30 mouse cellular contexts compared by ENCODE assay signal in the genomic region with DNA sequence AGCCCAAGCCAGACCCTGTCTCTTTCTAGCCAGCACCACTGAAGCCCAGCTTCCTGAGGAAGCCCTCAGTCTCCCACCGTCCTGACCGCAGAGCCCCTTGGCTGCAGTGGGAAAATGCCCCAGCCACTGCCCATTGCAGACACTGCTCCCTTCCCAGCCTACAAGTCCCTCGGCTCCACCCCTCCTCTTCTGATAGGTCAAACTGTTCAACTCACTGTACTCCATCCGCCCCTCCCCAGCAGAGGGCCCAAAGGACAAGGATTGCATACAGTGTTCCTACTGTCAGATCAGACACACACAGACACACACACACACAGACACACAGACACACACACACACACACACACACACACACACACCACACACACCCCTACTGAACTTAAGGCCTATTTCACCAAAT. TPM values are rescaled to one million over a fixed set of nuclear protein-coding genes. Genes with fewer than 3 reads are reported as not detected.
DNase-seq lines count a peak whose midpoint lies in the region; ATAC-seq lines count a peak whose summit lies in the region.
"Had no signal": no experiment of that assay in that cellular context is flagged by ENCODE, and none has a peak within 500 bp of the region (broad histone marks: within the 10 kb centered on the region; RNA-seq: fewer than 3 reads in every experiment).

No protein-coding gene starts in this region.

- H3K4me3 ChIP-seq in lung, embryonic 16.5 days (ENCODE audit: low read length) = no peak overlapping the region
- no peak overlapping the region for H3K4me3 ChIP-seq in liver, embryonic 13.5 days (replicated peaks)
- no peak overlapping the region for H3K4me3 ChIP-seq in heart, embryonic 11.5 days (ENCODE audit: low read depth, low read length)
- no peak overlapping the region for H3K4me3 ChIP-seq in forebrain, embryonic 15.5 days
- H3K4me3 ChIP-seq: embryonic facial prominence, embryonic 13.5 days; forebrain, embryonic 10.5 days; heart, adult 2 months; hindbrain, embryonic 10.5 days; hindbrain, embryonic 15.5 days; limb, embryonic 10.5 days; limb, embryonic 15.5 days; megakaryocyte, embryonic 14.5 days; midbrain, embryonic 12.5 days; neural tube, embryonic 13.5 days; stomach, embryonic 15.5 days had no signal

- H3K27ac ChIP-seq in lung, embryonic 16.5 days (ENCODE audit: low read length) = no peak overlapping the region
- no peak overlapping the region for H3K27ac ChIP-seq in liver, embryonic 13.5 days
- no peak overlapping the region for H3K27ac ChIP-seq in heart, embryonic 11.5 days (ENCODE audit: low read depth, low read length)
- no peak overlapping the region for H3K27ac ChIP-seq in forebrain, embryonic 15.5 days (replicated peaks)
- H3K27ac ChIP-seq: embryonic facial prominence, embryonic 13.5 days; forebrain, embryonic 10.5 days; heart, adult 2 months; hindbrain, embryonic 10.5 days; hindbrain, embryonic 15.5 days; kidney, postnatal 0 days; limb, embryonic 10.5 days; limb, embryonic 15.5 days; midbrain, embryonic 12.5 days; neural tube, embryonic 13.5 days; stomach, embryonic 15.5 days had no signal

- H3K4me2 ChIP-seq in lung, embryonic 16.5 days (ENCODE audit: low read depth, low read length) = no peak overlapping the region
- H3K4me2 ChIP-seq in liver, embryonic 13.5 days = no peak overlapping the region
- no peak overlapping the region for H3K4me2 ChIP-seq in heart, embryonic 11.5 days
- no peak overlapping the region for H3K4me2 ChIP-seq in forebrain, embryonic 15.5 days (replicated peaks)
- H3K4me2 ChIP-seq: embryonic facial prominence, embryonic 13.5 days; hindbrain, embryonic 15.5 days; limb, embryonic 15.5 days; midbrain, embryonic 12.5 days; neural tube, embryonic 13.5 days; stomach, embryonic 15.5 days had no signal

- H3K27me3 ChIP-seq in lung, embryonic 16.5 days (ENCODE audit: control insufficient read depth, insufficient read depth, low read depth, low read length) = no peaks in the 10 kb centered on the region
- no peaks in the 10 kb centered on the region for H3K27me3 ChIP-seq in liver, embryonic 13.5 days
- H3K27me3 ChIP-seq in heart, embryonic 11.5 days (ENCODE audit: control insufficient read depth, insufficient read depth, low read length) = no peaks in the 10 kb centered on the region
- H3K27me3 ChIP-seq in forebrain, embryonic 15.5 days = no peaks in the 10 kb centered on the region
- H3K27me3 ChIP-seq: embryonic facial prominence, embryonic 13.5 days; hindbrain, embryonic 15.5 days; limb, embryonic 15.5 days; megakaryocyte, embryonic 14.5 days; midbrain, embryonic 12.5 days; neural tube, embryonic 13.5 days; stomach, embryonic 15.5 days had no signal

- 73% methylated on average over 4 of the region's 4 CpGs for WGBS in lung, embryonic 16.5 days
- 44% methylated on average over 4 of the region's 4 CpGs for WGBS in liver, embryonic 13.5 days (ENCODE audit: insufficient replicate concordance)
- 67% methylated on average over 4 of the region's 4 CpGs for WGBS in heart, embryonic 11.5 days (ENCODE audit: insufficient replicate concordance)
- 88% methylated on average over 4 of the region's 4 CpGs for WGBS in forebrain, embryonic 15.5 days

- H3K36me3 ChIP-seq in lung, embryonic 16.5 days (ENCODE audit: control insufficient read depth, insufficient read depth, low read length) = peaks cover 47% of the 10 kb centered on the region
- peaks cover 85% of the 10 kb centered on the region for H3K36me3 ChIP-seq in liver, embryonic 13.5 days
- H3K36me3 ChIP-seq in heart, embryonic 11.5 days (ENCODE audit: control insufficient read depth, insufficient read depth, low read length) = peaks cover 30% of the 10 kb centered on the region
- H3K36me3 ChIP-seq in forebrain, embryonic 15.5 days = peaks cover 70% of the 10 kb centered on the region

- H3K9ac ChIP-seq in lung, embryonic 16.5 days (ENCODE audit: low read length) = no peak overlapping the region
- no peak overlapping the region for H3K9ac ChIP-seq in liver, embryonic 13.5 days
- no peak overlapping the region for H3K9ac ChIP-seq in heart, embryonic 11.5 days (ENCODE audit: low read depth, low read length)
- H3K9ac ChIP-seq in forebrain, embryonic 15.5 days (replicated peaks) = no peak overlapping the region
- H3K9ac ChIP-seq: embryonic facial prominence, embryonic 13.5 days; hindbrain, embryonic 15.5 days; limb, embryonic 15.5 days; midbrain, embryonic 12.5 days; neural tube, embryonic 13.5 days; stomach, embryonic 15.5 days had no signal

- no peaks in the 10 kb centered on the region for H3K4me1 ChIP-seq in lung, embryonic 16.5 days (replicated peaks; ENCODE audit: control insufficient read depth, insufficient read depth, low read length)
- H3K4me1 ChIP-seq in liver, embryonic 13.5 days (replicated peaks) = peaks cover 4% of the 10 kb centered on the region; the same call in 1 of the 2 replicates
- no peaks in the 10 kb centered on the region for H3K4me1 ChIP-seq in heart, embryonic 11.5 days (ENCODE audit: control insufficient read depth, insufficient read depth, low read length)
- H3K4me1 ChIP-seq in forebrain, embryonic 15.5 days = no peaks in the 10 kb centered on the region
- H3K4me1 ChIP-seq: embryonic facial prominence, embryonic 13.5 days; forebrain, embryonic 10.5 days; hindbrain, embryonic 10.5 days; hindbrain, embryonic 15.5 days; limb, embryonic 10.5 days; limb, embryonic 15.5 days; midbrain, embryonic 12.5 days; neural tube, embryonic 13.5 days; stomach, embryonic 15.5 days had no signal

- no peak for DNase-seq in lung, postnatal 4 days
- peak; percentile 70 for DNase-seq in ZHBTc4 (ENCODE audit: low read depth, low spot score)
- DNase-seq in liver, embryonic 13.5 days = no peak
- no peak for DNase-seq in frontal cortex, postnatal 10 days (ENCODE audit: low spot score in 2 of 2)
- DNase-seq: adrenal gland, postnatal 14 days; cerebellum, adult 11 months; cerebellum, adult 9-11 months; heart, adult 2 months; heart, postnatal 14 days; kidney, adult 8-10 months; lung, postnatal 14 days; right cerebral cortex, postnatal 14 days had no signal

- 0 out of 2 replicates have a peak, but pooled peaks have one; percentile 36 for ATAC-seq in lung, embryonic 16.5 days (ENCODE audit: low read depth)
- peak; percentile 65 for ATAC-seq in liver, embryonic 13.5 days (ENCODE audit: low read depth)
- peak; percentile 63 for ATAC-seq in megakaryocyte progenitor cell, adult 5-6 weeks (replicated peaks; ENCODE audit: poor library complexity)
- no peak for ATAC-seq in heart, embryonic 11.5 days (replicated peaks; ENCODE audit: insufficient number of reproducible peaks, low FRiP score, low TSS enrichment)
- ATAC-seq in forebrain, embryonic 15.5 days (replicated peaks) = no peak
- ATAC-seq: CD4-positive, CD25-positive, alpha-beta regulatory T cell, adult 4 months; forebrain, embryonic 16.5 days; inflammation-experienced regulatory T-cells, adult 6 months had no signal

- H3K9me3 ChIP-seq in lung, embryonic 16.5 days (ENCODE audit: control insufficient read depth, low read length) = no peaks in the 10 kb centered on the region
- H3K9me3 ChIP-seq in liver, embryonic 13.5 days (replicated peaks) = no peaks in the 10 kb centered on the region
- H3K9me3 ChIP-seq in heart, embryonic 11.5 days (replicated peaks; ENCODE audit: control insufficient read depth, low read length) = no peaks in the 10 kb centered on the region
- H3K9me3 ChIP-seq in forebrain, embryonic 15.5 days = no peaks in the 10 kb centered on the region
- H3K9me3 ChIP-seq: embryonic facial prominence, embryonic 13.5 days; forebrain, embryonic 10.5 days; hindbrain, embryonic 10.5 days; hindbrain, embryonic 15.5 days; limb, embryonic 10.5 days; limb, embryonic 15.5 days; megakaryocyte, embryonic 14.5 days; midbrain, embryonic 12.5 days; neural tube, embryonic 13.5 days; stomach, embryonic 15.5 days had no signal

RNA-seq across cellular contexts. Expression of gene Cnot10, which starts 13.3 kb away (rescaled TPM):
- polyA plus RNA-seq in lung, embryonic 16.5 days (2015; fragmentation: Nextera tagmentation; extraction: Ambion mirVana) = 64.4 and 64.7 TPM in 2 replicates
- 26.9 and 32.5 TPM in 2 replicates for polyA plus RNA-seq in liver, embryonic 13.5 days (2015; fragmentation: Nextera tagmentation; extraction: Ambion mirVana)
- total RNA-seq in megakaryocyte progenitor cell, adult 5-6 weeks (2015) = 23.3 and 23.7 TPM in 2 replicates
- 48.1 and 55.7 TPM in 2 replicates for total RNA-seq in megakaryocyte progenitor cell, adult 5-6 weeks (2017)
- polyA plus RNA-seq in heart, embryonic 11.5 days (2014; fragmentation: Nextera tagmentation; extraction: Ambion mirVana) = 37.5 and 40.8 TPM in 2 replicates
- polyA plus RNA-seq in forebrain, embryonic 15.5 days (2015; fragmentation: Nextera tagmentation; extraction: Ambion mirVana) = 57.9 and 60.1 TPM in 2 replicates

Comparison
In these comparisons a context has a peak if more than half of its experiments do, and no peak if none do; other contexts are left out.
1. ATAC-seq: peak in lung, embryonic 16.5 days (single experiment), liver, embryonic 13.5 days (single experiment) and megakaryocyte progenitor cell, adult 5-6 weeks (single experiment); none in heart, embryonic 11.5 days (single experiment) and forebrain, embryonic 15.5 days (single experiment).